Mouse (Mus musculus) embryonic fibroblast, embryonic 13.5 days (primary cell): ENCODE results near the gene Ctnnd2.

Experiments used
- CTCF ChIP-seq: IDR thresholded peaks from 2 replicates; pipeline ENCODE4 v1.5.1; 2011; ENCODE audit warnings: mild to moderate bottlenecking, control low read depth, low read length, moderate library complexity, borderline replicate concordance; ENCODE audit not compliant: insufficient read depth
- POLR2A ChIP-seq: IDR thresholded peaks from 2 replicates; pipeline ENCODE4 v1.6.1; 2011; ENCODE audit warnings: low read depth, mild to moderate bottlenecking, control low read depth, low read length, moderate library complexity

DNA sequence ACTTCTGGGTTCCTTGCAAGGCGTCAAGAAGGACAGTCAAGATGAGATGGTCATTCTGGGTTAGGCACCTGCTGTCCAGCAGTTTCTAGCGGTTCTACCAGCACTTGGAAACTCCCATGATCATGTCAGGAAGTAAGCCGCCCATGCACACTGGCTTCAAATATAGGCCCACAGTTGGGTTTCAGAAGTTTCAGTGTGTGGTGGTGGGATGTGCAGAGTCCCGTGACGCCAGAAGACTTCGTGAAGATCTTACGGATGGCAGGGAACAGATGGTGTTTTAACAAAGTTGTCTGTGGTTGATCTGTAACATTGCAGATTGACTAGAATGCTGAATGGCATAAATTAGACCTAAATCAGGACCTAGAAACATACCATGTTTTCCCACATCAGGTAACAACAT is 11.6 kb downstream of the Ctnnd2 start:
- no peak for TF ChIP-seq CTCF
- no peak for TF ChIP-seq POLR2A
